Mouse (Mus musculus) embryonic fibroblast, embryonic 13.5 days (primary cell): Measurements from ENCODE around the gene Litaf. TPM values are rescaled to one million over a fixed set of nuclear protein-coding genes. Genes with fewer than 3 reads are reported as not detected.

Experiments
- H3K27ac ChIP-seq: 2 replicates; pipeline ENCODE4 v1.5.1; 2012; ENCODE audit warnings: low read length, control low read depth, inconsistent platforms; ENCODE audit not compliant: insufficient read depth
- H3K4me1 ChIP-seq: 2 replicates; pipeline ENCODE4 v1.6.1; 2011; ENCODE audit warnings: low read length; ENCODE audit not compliant: control insufficient read depth, insufficient read depth
- H3K4me3 ChIP-seq: 2 replicates; pipeline ENCODE4 v1.5.1; 2011; ENCODE audit warnings: mild to moderate bottlenecking, control low read depth, low read length; ENCODE audit not compliant: insufficient read depth
- CTCF ChIP-seq: IDR thresholded peaks from 2 replicates; pipeline ENCODE4 v1.5.1; 2011; ENCODE audit warnings: mild to moderate bottlenecking, control low read depth, low read length, moderate library complexity, borderline replicate concordance; ENCODE audit not compliant: insufficient read depth
- POLR2A ChIP-seq: IDR thresholded peaks from 2 replicates; pipeline ENCODE4 v1.6.1; 2011; ENCODE audit warnings: low read depth, mild to moderate bottlenecking, control low read depth, low read length, moderate library complexity
- polyA plus RNA-seq: library from polyadenylated mRNA; stranded (reverse); fragments of >200 nt; gene quantifications from 2 replicates; pipeline ENCODE4 v1.2.4, GENCODE M21; 2011; ENCODE audit warnings: low read depth; ENCODE audit not compliant: missing spikeins, insufficient read length

The Litaf gene
- polyA plus RNA-seq, 1 experiment = 88.1 TPM

DNA sequence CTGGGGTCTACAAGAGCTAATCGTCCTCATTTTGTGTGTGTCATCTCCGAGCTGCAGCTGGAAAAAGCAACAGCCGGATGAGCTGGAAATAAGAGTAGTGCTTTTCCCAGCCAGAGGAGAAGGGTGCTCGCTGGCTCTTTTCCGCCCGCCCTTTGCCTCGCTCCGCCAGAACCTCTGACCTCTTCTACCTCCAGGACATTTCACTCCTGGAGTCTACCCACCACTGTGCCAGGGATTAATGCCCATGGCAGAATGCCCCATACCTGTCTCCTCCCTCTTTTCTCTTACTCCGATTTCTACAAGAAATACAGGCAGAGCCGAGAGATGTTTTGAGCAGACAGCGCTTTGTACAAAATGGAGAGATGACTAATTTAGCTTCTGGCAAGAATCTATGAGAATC is 14.8 kb downstream of the Litaf start:
- no peak overlapping the region for H3K27ac ChIP-seq
- no peaks in the 10 kb centered on the region for H3K4me1 ChIP-seq
- no peak overlapping the region for H3K4me3 ChIP-seq
- TF ChIP-seq CTCF (no peak), POLR2A (no peak)

DNA sequence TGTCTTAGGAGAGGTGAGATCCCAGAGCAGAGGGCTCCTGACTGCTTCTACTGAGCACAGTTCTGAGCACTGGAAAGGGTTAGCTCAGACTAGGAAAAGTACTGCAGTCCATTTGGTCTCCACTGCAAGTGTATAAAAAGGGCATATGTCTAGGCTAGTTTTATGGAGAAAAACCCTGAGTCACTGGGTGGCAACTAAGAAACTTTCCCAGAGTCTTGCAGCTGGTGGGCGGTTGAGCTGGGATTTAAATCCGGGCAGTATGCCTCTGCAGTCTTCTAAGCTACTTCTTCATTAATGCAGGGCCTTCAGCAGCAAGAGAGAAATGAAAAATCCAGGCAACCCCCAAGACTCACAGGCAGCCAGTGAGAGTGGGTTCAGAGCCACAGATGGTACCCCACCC is 15.7 kb downstream of the Litaf start:
- Histone ChIP-seq H3K27ac (peak overlapping the region; percentile 90), H3K4me3 (no peak overlapping the region), H3K4me1 (no peaks in the 10 kb centered on the region)
- TF ChIP-seq CTCF (no peak), POLR2A (no peak)

DNA sequence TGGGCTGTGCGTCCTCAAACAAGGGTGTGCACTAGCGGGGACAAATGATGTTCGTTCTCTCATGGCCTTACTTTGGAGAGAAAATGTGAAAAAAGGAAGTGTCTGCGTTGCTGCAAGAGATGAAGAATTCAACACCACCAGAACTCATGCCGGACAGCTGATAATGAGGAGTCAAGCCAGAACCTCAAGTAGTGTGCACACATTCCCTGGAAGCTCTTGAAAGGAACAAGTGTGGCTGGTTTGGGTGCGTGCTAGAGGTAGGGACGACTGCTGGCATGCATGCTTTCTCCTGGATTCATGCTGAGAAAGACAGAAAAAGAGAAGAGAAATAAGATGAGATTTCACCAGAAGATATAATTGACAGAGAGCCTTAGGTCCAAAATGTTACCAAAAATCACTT is 18.8 kb downstream of the Litaf start:
- H3K27ac ChIP-seq = no peak overlapping the region
- no peak for TF ChIP-seq CTCF
- H3K4me1 ChIP-seq = no peaks in the 10 kb centered on the region
- no peak overlapping the region for H3K4me3 ChIP-seq

DNA sequence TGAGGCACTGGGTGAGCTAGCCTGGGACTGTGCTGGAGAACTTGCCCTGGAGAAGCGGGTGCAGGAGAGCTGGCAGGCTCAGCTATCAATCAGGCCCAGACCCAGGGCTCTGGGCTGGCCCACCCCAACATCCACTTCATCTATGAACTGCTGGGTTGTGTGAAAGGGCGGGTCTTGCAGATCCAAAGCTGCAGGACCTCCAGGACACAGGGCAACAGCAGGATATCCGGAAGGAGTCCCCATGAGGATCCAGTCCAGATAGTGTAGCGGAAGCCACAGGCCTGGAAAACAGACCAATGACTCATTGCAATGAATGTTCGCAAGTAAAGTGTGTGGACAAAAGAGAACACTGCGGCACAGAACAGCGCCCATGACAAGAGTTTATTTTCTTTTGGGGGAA is 19.5 kb downstream of the Litaf start:
- no peak overlapping the region for H3K27ac ChIP-seq
- H3K4me3 ChIP-seq = no peak overlapping the region
- H3K4me1 ChIP-seq = no peaks in the 10 kb centered on the region
- TF ChIP-seq POLR2A (no peak), CTCF (no peak)

DNA sequence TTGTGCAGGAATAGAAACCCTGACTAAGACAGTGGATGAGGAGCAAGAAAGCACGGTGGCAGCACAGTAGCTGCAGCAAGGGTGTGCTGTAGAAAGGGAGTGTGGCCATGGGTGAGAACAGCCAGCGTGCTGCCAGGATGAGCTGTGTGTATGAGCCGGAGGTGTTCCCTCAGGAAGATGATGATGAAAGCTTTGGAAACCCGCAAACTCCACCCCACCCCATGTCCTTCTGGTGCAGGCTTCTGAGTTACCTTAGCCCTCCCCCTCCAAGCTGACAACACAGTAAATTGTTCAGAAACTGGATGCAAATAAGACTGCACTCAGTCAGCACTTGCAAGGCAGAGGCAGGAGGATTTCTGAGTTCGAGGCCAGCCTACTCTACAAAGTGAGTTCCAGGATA is 22.7 kb downstream of the Litaf start:
- no peak overlapping the region for H3K4me3 ChIP-seq
- TF ChIP-seq POLR2A (no peak), CTCF (no peak)
- no peak overlapping the region for H3K27ac ChIP-seq
- no peaks in the 10 kb centered on the region for H3K4me1 ChIP-seq

DNA sequence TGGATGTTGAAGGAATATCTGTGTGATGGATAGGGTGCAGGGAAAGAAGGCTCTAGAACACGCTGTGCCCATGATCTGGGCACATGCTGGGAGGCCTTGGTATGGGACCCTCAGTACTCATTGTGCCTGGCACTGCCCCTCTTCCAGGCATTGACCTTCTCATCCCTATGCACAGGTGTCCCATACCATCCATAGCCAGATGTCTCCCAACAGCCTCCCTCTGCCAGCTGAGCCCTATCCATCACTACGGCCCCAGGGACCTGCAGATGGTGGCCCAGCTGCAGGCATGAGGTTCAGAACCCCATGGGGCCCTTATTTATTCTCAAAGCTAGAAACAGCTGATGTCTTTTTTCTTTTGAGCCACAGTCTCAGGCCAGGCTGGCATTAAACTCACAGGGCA is 25.4 kb downstream of the Litaf start:
- TF ChIP-seq POLR2A (no peak), CTCF (no peak)
- Histone ChIP-seq H3K4me3 (no peak overlapping the region), H3K27ac (no peak overlapping the region), H3K4me1 (no peaks in the 10 kb centered on the region)

DNA sequence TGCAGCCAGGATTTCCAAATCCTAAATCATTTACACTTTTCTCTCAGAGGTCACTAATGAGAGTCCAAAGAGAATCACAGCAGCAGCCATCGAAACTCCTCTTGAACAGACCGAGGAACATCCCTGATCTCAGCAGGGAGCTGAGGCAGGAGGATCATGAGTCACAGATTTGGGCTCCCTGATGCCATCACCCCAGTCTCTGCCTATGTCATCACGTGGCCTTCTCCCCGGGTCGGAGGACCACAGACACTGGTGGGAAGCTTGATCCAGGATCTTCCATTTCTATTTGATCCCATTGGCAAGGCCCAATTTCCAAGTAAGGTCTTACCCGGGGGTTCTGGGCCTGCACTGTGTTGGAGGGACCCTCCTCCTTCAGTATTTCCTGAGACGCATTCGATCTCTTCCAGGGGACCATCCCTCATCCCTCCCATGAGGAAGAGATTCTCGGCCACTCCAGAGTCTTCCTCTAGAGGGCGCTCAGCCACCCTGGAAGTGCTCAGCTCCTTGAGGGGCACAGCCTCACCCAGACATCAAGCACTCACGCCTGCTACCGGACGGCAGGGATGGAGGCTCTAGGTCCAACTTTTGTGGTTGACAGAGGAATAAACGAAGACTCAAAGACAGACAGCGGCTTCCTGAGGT is 30.0 kb downstream of the Litaf start:
- no peak overlapping the region for H3K4me3 ChIP-seq
- TF ChIP-seq CTCF (peak; percentile 84), POLR2A (no peak)
- no peaks in the 10 kb centered on the region for H3K4me1 ChIP-seq
- H3K27ac ChIP-seq = no peak overlapping the region

DNA sequence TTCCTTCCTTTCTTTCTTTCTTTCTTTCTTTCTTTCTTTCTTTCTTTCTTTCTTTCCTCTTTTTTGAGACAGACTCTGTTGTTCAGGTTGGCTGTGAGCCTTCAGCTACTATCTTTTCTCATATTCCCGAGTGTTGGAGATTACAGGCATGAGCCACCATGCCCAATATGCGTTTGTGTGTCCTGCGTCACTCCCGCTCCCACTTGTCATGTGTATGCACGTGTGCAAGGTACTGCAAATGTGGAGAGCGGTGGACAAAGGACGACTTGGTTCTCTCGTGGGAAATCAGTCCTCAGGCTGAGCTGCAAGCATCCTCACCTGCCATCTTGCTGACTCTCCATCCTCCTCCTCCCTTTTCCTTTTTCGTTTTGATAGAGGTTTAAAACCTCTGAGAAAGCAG is 30.7 kb downstream of the Litaf start:
- TF ChIP-seq CTCF = no peak
- no peak for TF ChIP-seq POLR2A
- H3K4me1 ChIP-seq = no peaks in the 10 kb centered on the region
- H3K4me3 ChIP-seq = no peak overlapping the region
- no peak overlapping the region for H3K27ac ChIP-seq

DNA sequence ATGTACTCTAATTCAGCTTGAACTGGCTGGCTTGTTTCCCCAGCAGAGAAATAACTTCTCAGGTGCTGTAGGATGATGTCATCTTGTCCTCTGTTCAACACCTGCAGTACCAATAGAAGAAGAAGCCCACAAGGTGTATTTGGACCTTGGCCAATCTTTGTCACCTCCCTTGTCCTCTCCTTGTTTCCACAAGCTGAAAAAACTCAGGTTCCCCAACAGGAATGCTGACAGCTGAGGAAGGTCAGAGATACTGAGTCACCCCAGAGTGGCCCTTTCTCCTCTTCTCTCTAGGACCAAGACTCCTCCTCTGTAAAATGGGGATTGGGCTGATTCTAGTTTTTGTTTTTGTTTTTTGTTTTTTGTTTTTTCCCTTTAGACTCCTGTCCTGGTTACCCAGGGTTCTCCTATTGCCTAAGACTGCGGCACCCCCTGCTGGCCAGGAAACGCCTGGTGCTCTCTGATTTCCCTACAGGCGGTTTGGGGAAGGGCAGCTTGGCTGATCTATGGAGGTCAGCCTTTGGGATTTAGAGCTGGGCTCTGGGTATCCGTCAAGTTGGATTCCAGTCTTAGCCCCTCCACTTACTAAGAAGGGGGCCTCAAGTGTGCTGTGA is 31.7 kb downstream of the Litaf start:
- Histone ChIP-seq H3K4me1 (no peaks in the 10 kb centered on the region), H3K27ac (no peak overlapping the region), H3K4me3 (no peak overlapping the region)
- TF ChIP-seq CTCF (peak; percentile 91), POLR2A (no peak)

DNA sequence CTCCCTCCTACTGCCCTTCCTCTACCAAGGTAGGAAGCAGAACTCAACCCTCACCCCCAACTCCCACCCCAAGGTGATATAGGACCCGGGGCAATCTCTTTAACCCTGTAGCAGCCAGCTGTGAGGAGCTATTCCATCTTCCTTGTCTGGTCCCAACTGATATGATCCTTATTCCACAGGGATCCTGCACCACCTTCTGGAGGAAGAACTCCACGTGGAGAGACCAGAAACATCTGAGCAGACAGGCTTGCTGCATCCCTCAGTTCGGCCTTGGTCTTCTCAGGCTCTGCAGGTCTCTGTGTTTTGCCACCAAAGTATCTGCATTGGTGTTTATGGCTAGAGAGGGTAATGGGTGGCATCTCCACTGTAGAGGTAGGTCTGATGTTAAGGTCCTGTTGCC is 34.6 kb downstream of the Litaf start:
- Histone ChIP-seq H3K27ac (no peak overlapping the region), H3K4me1 (no peaks in the 10 kb centered on the region), H3K4me3 (no peak overlapping the region)
- no peak for TF ChIP-seq POLR2A
- no peak for TF ChIP-seq CTCF
